Mouse (Mus musculus): ENCODE measurements around the gene Lcat. TPM values are rescaled to one million over a fixed set of nuclear protein-coding genes. Genes with fewer than 3 reads are reported as not detected.
A peak's percentile ranks its signal among the peaks of the same experiment; 100 is the strongest.

The Lcat gene
- polyA plus RNA-seq, 1 experiment from 2014 or later, result 0.45 TPM

DNA sequence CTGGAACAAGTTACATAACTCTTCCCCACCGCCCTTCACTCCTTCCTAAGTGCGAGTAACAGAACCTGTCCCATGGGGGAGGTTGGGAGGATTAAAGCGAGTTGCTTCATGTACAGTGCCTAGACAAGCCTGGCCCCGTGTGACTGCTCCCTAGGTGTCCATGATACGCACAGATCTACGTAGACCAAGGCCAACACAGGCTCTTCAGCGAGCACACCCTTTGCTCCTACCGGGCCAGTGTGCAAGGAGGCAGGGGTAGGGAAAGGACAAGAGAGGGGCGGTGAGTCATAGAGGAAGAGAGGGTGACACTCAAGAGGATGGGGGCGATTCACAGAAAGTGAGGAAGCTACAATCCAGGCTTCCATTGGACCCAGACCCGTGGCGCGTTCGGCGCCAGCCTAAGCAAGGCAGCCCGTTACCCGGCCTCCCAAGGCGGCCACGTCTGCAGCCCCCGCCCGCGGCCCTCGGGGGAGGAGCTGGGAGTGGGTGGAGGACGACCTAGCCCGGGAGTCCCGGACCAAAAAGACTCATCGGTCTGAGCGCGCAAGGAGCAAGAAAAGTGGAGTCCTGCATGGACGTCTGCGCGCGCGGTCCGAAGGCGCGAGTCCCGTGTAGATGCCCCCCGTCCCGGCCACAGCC, 22.2 kb upstream of the Lcat start:
- peak overlapping the region; percentile 91 for H3K27ac ChIP-seq
- peak overlapping the region; percentile 87 for H3K4me2 ChIP-seq (ENCODE audit: low read length)
- no peak for TF ChIP-seq CTCF (IDR thresholded peaks at IDR 0.05; ENCODE audit: low read depth)
- no peaks in the 10 kb centered on the region for H3K9me3 ChIP-seq (replicated peaks; ENCODE audit: low read length)
- 5% methylated on average over 38 of the region's 40 CpGs for WGBS
- H3K36me3 ChIP-seq (ENCODE audit: insufficient read depth, low read length), result no peaks in the 10 kb centered on the region
- no peaks in the 10 kb centered on the region for H3K27me3 ChIP-seq (ENCODE audit: insufficient read depth, low read length)
- H3K9ac ChIP-seq (ENCODE audit: low read depth, low read length), result peak overlapping the region; percentile 89
- DNase-seq (ENCODE audit: low spot score), result peak; percentile 53
- H3K4me3 ChIP-seq (replicated peaks; ENCODE audit: low read depth, low read length), result peak overlapping the region; percentile 85
- peak; percentile 59 for ATAC-seq (replicated peaks; ENCODE audit: low FRiP score, low read depth)
- peaks cover 20% of the 10 kb centered on the region for H3K4me1 ChIP-seq (replicated peaks; ENCODE audit: insufficient read depth, low read length)

GRCm38 (mm10) chr8:105964506-105965265, 21.5 kb upstream of the Lcat start:
- no peak overlapping the region for H3K27ac ChIP-seq
- TF ChIP-seq CTCF (IDR thresholded peaks at IDR 0.05; ENCODE audit: low read depth), result no peak
- H3K4me2 ChIP-seq (ENCODE audit: low read length), result peak overlapping the region; percentile 87
- 51% methylated on average over 12 of the region's 12 CpGs for WGBS
- DNase-seq (ENCODE audit: low spot score) (no peak), ATAC-seq (replicated peaks; ENCODE audit: low FRiP score, low read depth) (no peak)
- H3K9me3 ChIP-seq (replicated peaks; ENCODE audit: low read length), result no peaks in the 10 kb centered on the region
- H3K4me1 ChIP-seq (replicated peaks; ENCODE audit: insufficient read depth, low read length), result peaks cover 20% of the 10 kb centered on the region
- H3K9ac ChIP-seq (ENCODE audit: low read depth, low read length), result peak overlapping the region; percentile 89
- H3K4me3 ChIP-seq (replicated peaks; ENCODE audit: low read depth, low read length), result peak overlapping the region; percentile 85
- no peaks in the 10 kb centered on the region for H3K27me3 ChIP-seq (ENCODE audit: insufficient read depth, low read length)
- H3K36me3 ChIP-seq (ENCODE audit: insufficient read depth, low read length), result no peaks in the 10 kb centered on the region

DNA sequence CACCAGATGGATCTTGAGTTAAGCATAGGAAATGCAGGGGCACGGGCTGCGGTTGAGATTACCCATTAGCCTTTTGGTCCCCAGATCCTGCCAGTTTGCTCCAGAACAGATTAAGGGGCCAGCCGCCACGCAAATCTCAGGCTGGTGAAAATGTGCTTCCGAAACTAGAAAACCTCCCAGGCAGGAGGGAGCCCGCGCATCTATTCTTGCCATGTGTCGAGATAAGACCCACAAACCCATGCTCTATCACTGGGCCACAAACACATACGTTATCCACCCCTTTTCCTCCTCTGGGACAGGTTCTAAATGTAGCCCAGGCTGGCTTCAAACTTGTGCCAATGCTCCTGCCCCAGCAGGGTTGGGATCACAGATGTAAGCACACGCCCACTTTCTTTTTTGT, 18.4 kb upstream of the Lcat start:
- WGBS, result 90% methylated on average over 10 of the region's 10 CpGs
- no peak for DNase-seq (ENCODE audit: low spot score)
- ATAC-seq (replicated peaks; ENCODE audit: low FRiP score, low read depth), result no peak

GRCm38 (mm10) chr8:105961101-105961500, 17.9 kb upstream of the Lcat start:
- H3K4me1 ChIP-seq (replicated peaks; ENCODE audit: insufficient read depth, low read length), result peaks cover 12% of the 10 kb centered on the region
- no peaks in the 10 kb centered on the region for H3K27me3 ChIP-seq (ENCODE audit: insufficient read depth, low read length)
- H3K36me3 ChIP-seq (ENCODE audit: insufficient read depth, low read length), result 0 out of 2 replicates have a peak, but pooled peaks cover 2% of the 10 kb centered on the region
- H3K9ac ChIP-seq (ENCODE audit: low read depth, low read length), result no peak overlapping the region
- DNase-seq (ENCODE audit: low spot score) (no peak), ATAC-seq (replicated peaks; ENCODE audit: low FRiP score, low read depth) (no peak)
- no peaks in the 10 kb centered on the region for H3K9me3 ChIP-seq (replicated peaks; ENCODE audit: low read length)
- whole genome bisulfite sequencing, result 79% methylated on average over 14 of the region's 14 CpGs
- no peak for TF ChIP-seq CTCF (IDR thresholded peaks at IDR 0.05; ENCODE audit: low read depth)
- H3K27ac ChIP-seq, result no peak overlapping the region
- H3K4me3 ChIP-seq (replicated peaks; ENCODE audit: low read depth, low read length), result no peak overlapping the region
- H3K4me2 ChIP-seq (ENCODE audit: low read length), result no peak overlapping the region

More for the DNA sequence above, 18.4 kb upstream of the Lcat start:
- no peak overlapping the region for H3K27ac ChIP-seq
- H3K9me3 ChIP-seq (replicated peaks; ENCODE audit: low read length), result no peaks in the 10 kb centered on the region
- H3K36me3 ChIP-seq (ENCODE audit: insufficient read depth, low read length), result 0 out of 2 replicates have a peak, but pooled peaks cover 2% of the 10 kb centered on the region
- peaks cover 13% of the 10 kb centered on the region for H3K4me1 ChIP-seq (replicated peaks; ENCODE audit: insufficient read depth, low read length)
- H3K4me2 ChIP-seq (ENCODE audit: low read length), result no peak overlapping the region
- TF ChIP-seq CTCF (IDR thresholded peaks at IDR 0.05; ENCODE audit: low read depth), result no peak
- no peak overlapping the region for H3K4me3 ChIP-seq (replicated peaks; ENCODE audit: low read depth, low read length)
- no peak overlapping the region for H3K9ac ChIP-seq (ENCODE audit: low read depth, low read length)
- no peaks in the 10 kb centered on the region for H3K27me3 ChIP-seq (ENCODE audit: insufficient read depth, low read length)

DNA sequence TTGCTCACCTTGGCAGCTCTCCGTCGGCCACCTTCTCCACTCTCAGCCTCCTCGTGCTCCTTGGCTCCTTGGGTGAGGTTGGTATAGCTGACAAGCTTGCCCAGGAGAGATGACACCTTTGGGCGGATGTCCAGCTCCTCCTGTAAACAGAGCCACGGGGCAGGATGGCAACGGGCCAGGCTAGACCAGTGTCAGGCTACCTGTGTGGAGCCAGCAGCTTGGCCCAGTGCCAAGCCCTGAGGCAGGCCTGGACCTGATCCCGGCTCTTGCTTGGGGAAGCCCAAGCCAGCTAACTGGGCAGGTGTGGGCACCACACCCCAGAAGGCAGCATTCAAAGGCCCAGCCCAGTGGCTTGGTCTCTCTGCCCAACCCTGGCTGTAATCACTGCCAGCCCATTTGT, 16.2 kb upstream of the Lcat start:
- Histone ChIP-seq H3K9me3 (replicated peaks; ENCODE audit: low read length) (no peaks in the 10 kb centered on the region), H3K27ac (no peak overlapping the region), H3K4me3 (replicated peaks; ENCODE audit: low read depth, low read length) (no peak overlapping the region), H3K4me2 (ENCODE audit: low read length) (no peak overlapping the region), H3K9ac (ENCODE audit: low read depth, low read length) (no peak overlapping the region), H3K4me1 (replicated peaks; ENCODE audit: insufficient read depth, low read length) (peaks cover under 1% of the 10 kb centered on the region), H3K36me3 (ENCODE audit: insufficient read depth, low read length) (0 out of 2 replicates have a peak, but pooled peaks cover 8% of the 10 kb centered on the region), H3K27me3 (ENCODE audit: insufficient read depth, low read length) (no peaks in the 10 kb centered on the region)
- DNase-seq (ENCODE audit: low spot score), result no peak
- WGBS, result 70% methylated on average over 7 of the region's 7 CpGs
- no peak for TF ChIP-seq CTCF (IDR thresholded peaks at IDR 0.05; ENCODE audit: low read depth)
- ATAC-seq (replicated peaks; ENCODE audit: low FRiP score, low read depth), result peak; percentile 36

DNA sequence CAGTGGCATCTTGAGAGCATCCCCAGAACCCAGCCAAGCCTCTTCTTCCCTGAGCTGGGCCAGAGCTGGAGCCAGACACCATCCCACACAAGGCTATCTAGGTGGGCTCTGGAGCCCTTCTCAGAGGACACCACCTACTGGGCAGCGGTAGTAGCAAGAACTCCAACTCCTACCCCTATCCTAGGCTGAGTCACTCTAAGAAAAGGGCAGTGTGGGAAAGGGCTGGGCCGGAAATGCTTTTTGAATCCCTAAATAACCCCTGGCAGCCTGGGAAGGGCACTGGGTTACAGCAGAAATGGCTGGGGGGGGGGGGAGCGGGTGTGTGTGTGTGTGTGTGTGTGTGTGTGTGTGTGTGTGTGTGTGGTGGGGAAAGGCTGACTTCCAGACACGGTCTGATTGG, 14.6 kb upstream of the Lcat start:
- peak; percentile 45; the same call in 1 of the 2 replicates for TF ChIP-seq CTCF (IDR thresholded peaks at IDR 0.05; ENCODE audit: low read depth)
- Histone ChIP-seq H3K4me1 (replicated peaks; ENCODE audit: insufficient read depth, low read length) (no peaks in the 10 kb centered on the region), H3K9me3 (replicated peaks; ENCODE audit: low read length) (no peaks in the 10 kb centered on the region), H3K27ac (no peak overlapping the region), H3K36me3 (ENCODE audit: insufficient read depth, low read length) (0 out of 2 replicates have a peak, but pooled peaks cover 12% of the 10 kb centered on the region), H3K4me2 (ENCODE audit: low read length) (no peak overlapping the region), H3K27me3 (ENCODE audit: insufficient read depth, low read length) (no peaks in the 10 kb centered on the region), H3K4me3 (replicated peaks; ENCODE audit: low read depth, low read length) (no peak overlapping the region), H3K9ac (ENCODE audit: low read depth, low read length) (no peak overlapping the region)
- WGBS, result 57% methylated on average over 3 of the region's 4 CpGs
- no peak for ATAC-seq (replicated peaks; ENCODE audit: low FRiP score, low read depth)
- DNase-seq (ENCODE audit: low spot score), result peak; percentile 45

Data from kidney, postnatal 0 days (tissue).